Mouse (Mus musculus) left cerebral cortex, adult 6 months (tissue): ENCODE data around the gene Ryr2. TPM values are rescaled to one million over a fixed set of nuclear protein-coding genes. Genes with fewer than 3 reads are reported as not detected.

ENCODE experiments used
- long read RNA-seq, 2 experiments: library from polyadenylated mRNA; unstranded; transcript quantifications; one replicate each; pipeline ENCODE4 v2.0.0; 2019 to 2020
- polyA plus RNA-seq: library from polyadenylated mRNA; unstranded; fragments of <200 nt; fragmentation: Nextera tagmentation; gene quantifications from 2 replicates; pipeline ENCODE4 v1.2.3, GENCODE M21; 2021

Ryr2 gene
- polyA plus RNA-seq: 6.5 and 6.8 TPM in 2 replicates
- long read RNA-seq, experiment 1, partial matches to known transcripts: 3 of 22 reads
- long read RNA-seq, experiment 1, other reads (novel, unspliced or antisense): 19 of 22 reads
- long read RNA-seq, experiment 2, partial matches to known transcripts: 20 of 43 reads
- long read RNA-seq, experiment 2, other reads (novel, unspliced or antisense): 23 of 43 reads

GRCm38 (mm10) chr13:12106662-12107632 is at the start of gene Ryr2:
Ryr2 (minus strand) TSS chr13:12106945.

Other genes starting within 250 kb of the Ryr2 start
- gene Mtr, start 151.2 kb upstream of the Ryr2 start, polyA plus RNA-seq: 1.2 and 1.4 TPM in 2 replicates
- gene Actn2, start 233.8 kb upstream of the Ryr2 start, polyA plus RNA-seq: 11.0 and 12.6 TPM in 2 replicates